Mouse (Mus musculus): ENCODE measurements around the gene Zc3h18.

DNA sequence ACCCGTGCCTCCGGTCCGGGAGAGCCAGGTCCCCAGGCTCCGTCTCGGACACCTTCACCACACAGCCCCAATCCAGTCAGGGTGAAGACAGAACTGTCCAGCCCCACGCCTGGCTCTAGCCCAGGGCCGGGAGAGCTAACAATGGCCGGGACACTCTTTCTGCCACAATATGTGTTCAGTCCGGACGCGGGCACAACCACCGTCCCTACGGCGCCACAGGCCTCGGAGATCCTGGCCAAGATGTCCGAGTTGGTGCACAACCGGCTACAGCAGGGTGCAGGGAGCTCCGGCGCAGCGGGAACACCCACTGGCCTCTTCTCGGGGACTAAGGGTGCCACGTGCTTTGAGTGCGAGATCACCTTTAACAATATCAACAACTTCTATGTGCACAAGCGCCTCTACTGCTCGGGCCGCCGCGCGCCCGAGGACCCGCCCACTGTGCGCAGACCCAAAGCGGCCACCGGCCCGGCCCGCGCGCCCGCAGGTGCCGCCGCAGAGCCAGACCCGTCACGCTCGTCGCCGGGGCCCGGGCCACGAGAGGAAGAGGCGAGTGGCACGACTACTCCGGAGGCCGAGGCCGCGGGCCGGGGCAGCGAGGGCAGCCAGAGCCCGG, 40.7 kb upstream of the Zc3h18 start:
- TF ChIP-seq ZNF384 (IDR thresholded peaks at IDR 0.05; ENCODE audit: low read depth, low read length): no peak
- no peak for TF ChIP-seq MAFK (IDR thresholded peaks at IDR 0.05; ENCODE audit: insufficient read depth, low read depth, low read length)

Data from ES-E14 (cell line).